Mouse (Mus musculus): Measurements from ENCODE around the gene Dyx1c1. TPM values are rescaled to one million over a fixed set of nuclear protein-coding genes. Genes with fewer than 3 reads are reported as not detected.

Dyx1c1 gene
- polyA plus RNA-seq, 1 experiment from 2014 or later: 1.6 TPM

GRCm38 (mm10) chr9:73005106-73005505, 46.5 kb downstream of the Dyx1c1 start:
- Histone ChIP-seq H3K9ac (no peak overlapping the region), H3K4me1 (no peaks in the 10 kb centered on the region), H3K27me3 (no peaks in the 10 kb centered on the region), H3K4me3 (no peak overlapping the region), H3K4me2 (replicated peaks) (no peak overlapping the region), H3K36me3 (peaks cover 8% of the 10 kb centered on the region), H3K9me3 (no peaks in the 10 kb centered on the region), H3K27ac (no peak overlapping the region)
- 84% methylated on average over 6 of the region's 6 CpGs for WGBS
- ATAC-seq (ENCODE audit: low FRiP score, low read depth): no peak

GRCm38 (mm10) chr9:73006175-73006574, 47.6 kb downstream of the Dyx1c1 start:
- H3K4me3 ChIP-seq: no peak overlapping the region
- ATAC-seq (ENCODE audit: low FRiP score, low read depth): no peak
- no peak overlapping the region for H3K4me2 ChIP-seq (replicated peaks)
- H3K27ac ChIP-seq: no peak overlapping the region
- H3K9ac ChIP-seq: no peak overlapping the region
- peaks cover 11% of the 10 kb centered on the region for H3K36me3 ChIP-seq
- H3K4me1 ChIP-seq: no peaks in the 10 kb centered on the region
- no peaks in the 10 kb centered on the region for H3K9me3 ChIP-seq
- 93% methylated on average over 3 of the region's 3 CpGs for WGBS
- no peaks in the 10 kb centered on the region for H3K27me3 ChIP-seq

- H3K9me3 ChIP-seq: no peaks in the 10 kb centered on the region
- H3K9ac ChIP-seq: no peak overlapping the region
- H3K4me1 ChIP-seq: no peaks in the 10 kb centered on the region
- WGBS: 75% methylated on average over 3 of the region's 3 CpGs
- no peak overlapping the region for H3K27ac ChIP-seq
- no peak for ATAC-seq (ENCODE audit: low FRiP score, low read depth)
- H3K4me3 ChIP-seq: no peak overlapping the region
- H3K27me3 ChIP-seq: no peaks in the 10 kb centered on the region
- H3K4me2 ChIP-seq (replicated peaks): no peak overlapping the region
- H3K36me3 ChIP-seq: peaks cover 18% of the 10 kb centered on the region
Measured at GRCm38 (mm10) chr9:73008384-73008783, 49.8 kb downstream of the Dyx1c1 start.

GRCm38 (mm10) chr9:73012629-73013028, 54.0 kb downstream of the Dyx1c1 start:
- Histone ChIP-seq H3K4me3 (no peak overlapping the region), H3K4me1 (no peaks in the 10 kb centered on the region), H3K27me3 (no peaks in the 10 kb centered on the region), H3K9me3 (no peaks in the 10 kb centered on the region), H3K4me2 (replicated peaks) (no peak overlapping the region), H3K9ac (no peak overlapping the region), H3K36me3 (peaks cover 50% of the 10 kb centered on the region), H3K27ac (no peak overlapping the region)
- 91% methylated on average over 4 of the region's 4 CpGs for WGBS
- ATAC-seq (ENCODE audit: low FRiP score, low read depth): no peak

GRCm38 (mm10) chr9:73014724-73015123, 56.1 kb downstream of the Dyx1c1 start:
- Histone ChIP-seq H3K4me1 (no peaks in the 10 kb centered on the region), H3K9me3 (no peaks in the 10 kb centered on the region), H3K27ac (no peak overlapping the region), H3K9ac (no peak overlapping the region), H3K4me3 (no peak overlapping the region), H3K4me2 (replicated peaks) (no peak overlapping the region), H3K36me3 (peaks cover 71% of the 10 kb centered on the region), H3K27me3 (no peaks in the 10 kb centered on the region)
- 68% methylated on average over 13 of the region's 13 CpGs for WGBS
- no peak for ATAC-seq (ENCODE audit: low FRiP score, low read depth)

- 92% methylated on average over 10 of the region's 10 CpGs for WGBS
Measured at GRCm38 (mm10) chr9:73019841-73020240, 61.3 kb downstream of the Dyx1c1 start.

GRCm38 (mm10) chr9:73020566-73021097, 62.0 kb downstream of the Dyx1c1 start:
- H3K36me3 ChIP-seq: peaks cover 74% of the 10 kb centered on the region
- H3K27ac ChIP-seq: no peak overlapping the region
- no peaks in the 10 kb centered on the region for H3K9me3 ChIP-seq
- no peak overlapping the region for H3K4me3 ChIP-seq
- H3K4me2 ChIP-seq (replicated peaks): no peak overlapping the region
- WGBS: 88% methylated on average over 5 of the region's 5 CpGs
- no peak for ATAC-seq (ENCODE audit: low FRiP score, low read depth)
- H3K4me1 ChIP-seq: peaks cover 1% of the 10 kb centered on the region
- H3K27me3 ChIP-seq: no peaks in the 10 kb centered on the region
- no peak overlapping the region for H3K9ac ChIP-seq

More at GRCm38 (mm10) chr9:73019841-73020240, 61.3 kb downstream of the Dyx1c1 start:
- H3K4me3 ChIP-seq: no peak overlapping the region
- no peak overlapping the region for H3K4me2 ChIP-seq (replicated peaks)
- peaks cover 78% of the 10 kb centered on the region for H3K36me3 ChIP-seq
- no peak overlapping the region for H3K27ac ChIP-seq
- no peaks in the 10 kb centered on the region for H3K4me1 ChIP-seq
- H3K27me3 ChIP-seq: no peaks in the 10 kb centered on the region
- no peak for ATAC-seq (ENCODE audit: low FRiP score, low read depth)
- H3K9ac ChIP-seq: no peak overlapping the region
- H3K9me3 ChIP-seq: no peaks in the 10 kb centered on the region

Small RNA genes lying within 50 kb of the gene (microRNA-seq; reads per million reads assigned to microRNA genes)
- gene Gm27353: not detected

Other genes with a start within 250 kb of the Dyx1c1 start
- gene Prtg, start 151.9 kb upstream of the Dyx1c1 start, polyA plus RNA-seq (2015; fragmentation: Nextera tagmentation; extraction: Ambion mirVana): 0.36 and 1.0 TPM in 2 replicates
- gene Pygo1, start 33.1 kb upstream of the Dyx1c1 start, polyA plus RNA-seq (2015; fragmentation: Nextera tagmentation; extraction: Ambion mirVana): 9.2 and 9.9 TPM in 2 replicates
- not detected in 2 replicates for gene Gm44503, start 67 bp downstream of the Dyx1c1 start, polyA plus RNA-seq (2015; fragmentation: Nextera tagmentation; extraction: Ambion mirVana)
- gene Ccpg1os, start 26.6 kb downstream of the Dyx1c1 start, polyA plus RNA-seq (2015; fragmentation: Nextera tagmentation; extraction: Ambion mirVana): 10.3 and 10.7 TPM in 2 replicates
- gene Ccpg1, start 26.6 kb downstream of the Dyx1c1 start, polyA plus RNA-seq (2015; fragmentation: Nextera tagmentation; extraction: Ambion mirVana): 22.8 and 23.6 TPM in 2 replicates
- 10.5 and 13.0 TPM in 2 replicates for gene Pigb, start 81.6 kb downstream of the Dyx1c1 start, polyA plus RNA-seq (2015; fragmentation: Nextera tagmentation; extraction: Ambion mirVana)
- 8.6 and 8.8 TPM in 2 replicates for gene Rab27a, start 86.1 kb downstream of the Dyx1c1 start, polyA plus RNA-seq (2015; fragmentation: Nextera tagmentation; extraction: Ambion mirVana)
- gene Khdc3, start 143.1 kb downstream of the Dyx1c1 start, polyA plus RNA-seq (2015; fragmentation: Nextera tagmentation; extraction: Ambion mirVana): 0.22 TPM in 1 of 2 replicates, not detected in the other
- not detected in 2 replicates for gene Gm20509, start 143.7 kb downstream of the Dyx1c1 start, polyA plus RNA-seq (2015; fragmentation: Nextera tagmentation; extraction: Ambion mirVana)
- gene Rsl24d1, start 154.6 kb downstream of the Dyx1c1 start, polyA plus RNA-seq (2015; fragmentation: Nextera tagmentation; extraction: Ambion mirVana): 138 TPM in 2 replicates